Mouse (Mus musculus) megakaryocyte-erythroid progenitor cell, adult 5-6 weeks (primary cell): ENCODE data around the gene Krtap5-4. TPM values are rescaled to one million over a fixed set of nuclear protein-coding genes. Genes with fewer than 3 reads are reported as not detected.

Experiments used
- total RNA-seq, 2 experiments: library from RNA; stranded (forward) in 1 of 2; stranded (reverse) in 1 of 2; fragments of 200-1000, 215-1000 nt in 1 of 2; fragments of >200 nt in 1 of 2; fragmentation: Nextera tagmentation in 1 of 2; gene quantifications; 2 replicates each; pipeline ENCODE4 v1.2.3; 2014 to 2017

The Krtap5-4 gene
- total RNA-seq, 2 experiments from 2014 or later = not detected

Other genes with a start within 250 kb of the Krtap5-4 start
- gene Mob2, start 242.5 kb upstream of the Krtap5-4 start, total RNA-seq (2014; fragmentation: Nextera tagmentation) = 39.5 and 41.5 TPM in 2 replicates
- gene Mob2, start 242.5 kb upstream of the Krtap5-4 start, total RNA-seq (2017) = 36.2 and 37.3 TPM in 2 replicates
- gene Dusp8, start 207.7 kb upstream of the Krtap5-4 start, total RNA-seq (2014; fragmentation: Nextera tagmentation) = 0.25 TPM in 1 of 2 replicates, not detected in the other
- 0.04 and 1.1 TPM in 2 replicates for gene Dusp8, start 207.7 kb upstream of the Krtap5-4 start, total RNA-seq (2017)
- not detected in 2 replicates for gene Gm45618, start 182.8 kb upstream of the Krtap5-4 start, total RNA-seq (2014; fragmentation: Nextera tagmentation)
- not detected in 2 replicates for gene Gm45618, start 182.8 kb upstream of the Krtap5-4 start, total RNA-seq (2017)
- gene Gm39115, start 167.5 kb upstream of the Krtap5-4 start, total RNA-seq (2014; fragmentation: Nextera tagmentation) = not detected in 2 replicates
- not detected in 2 replicates for gene Gm39115, start 167.5 kb upstream of the Krtap5-4 start, total RNA-seq (2017)
- gene Gm45337, start 158.9 kb upstream of the Krtap5-4 start, total RNA-seq (2014; fragmentation: Nextera tagmentation) = not detected in 2 replicates
- not detected in 2 replicates for gene Gm45337, start 158.9 kb upstream of the Krtap5-4 start, total RNA-seq (2017)
- not detected in 2 replicates for gene Gm29735, start 146.4 kb upstream of the Krtap5-4 start, total RNA-seq (2014; fragmentation: Nextera tagmentation)
- gene Gm29735, start 146.4 kb upstream of the Krtap5-4 start, total RNA-seq (2017) = not detected in 2 replicates
- not detected in 2 replicates for gene Gm4553, start 137.8 kb upstream of the Krtap5-4 start, total RNA-seq (2014; fragmentation: Nextera tagmentation)
- gene Gm4553, start 137.8 kb upstream of the Krtap5-4 start, total RNA-seq (2017) = not detected in 2 replicates
- not detected in 2 replicates for gene Krtap5-2, start 127.5 kb upstream of the Krtap5-4 start, total RNA-seq (2014; fragmentation: Nextera tagmentation)
- not detected in 2 replicates for gene Krtap5-2, start 127.5 kb upstream of the Krtap5-4 start, total RNA-seq (2017)
- not detected in 2 replicates for gene Gm10153, start 113.2 kb upstream of the Krtap5-4 start, total RNA-seq (2014; fragmentation: Nextera tagmentation)
- gene Gm10153, start 113.2 kb upstream of the Krtap5-4 start, total RNA-seq (2017) = not detected in 2 replicates
- not detected in 2 replicates for gene Krtap5-3, start 102.2 kb upstream of the Krtap5-4 start, total RNA-seq (2014; fragmentation: Nextera tagmentation)
- gene Krtap5-3, start 102.2 kb upstream of the Krtap5-4 start, total RNA-seq (2017) = not detected in 2 replicates
- not detected in 2 replicates for gene Gm7579, start 91.7 kb upstream of the Krtap5-4 start, total RNA-seq (2014; fragmentation: Nextera tagmentation)
- gene Gm7579, start 91.7 kb upstream of the Krtap5-4 start, total RNA-seq (2017) = not detected in 2 replicates
- not detected in 2 replicates for gene Krtap5-5, start 73.6 kb upstream of the Krtap5-4 start, total RNA-seq (2014; fragmentation: Nextera tagmentation)
- gene Krtap5-5, start 73.6 kb upstream of the Krtap5-4 start, total RNA-seq (2017) = not detected in 2 replicates
- gene Gm40460, start 62.5 kb upstream of the Krtap5-4 start, total RNA-seq (2014; fragmentation: Nextera tagmentation) = not detected in 2 replicates
- not detected in 2 replicates for gene Gm40460, start 62.5 kb upstream of the Krtap5-4 start, total RNA-seq (2017)
- gene Gm2431, start 45.2 kb upstream of the Krtap5-4 start, total RNA-seq (2014; fragmentation: Nextera tagmentation) = not detected in 2 replicates
- not detected in 2 replicates for gene Gm2431, start 45.2 kb upstream of the Krtap5-4 start, total RNA-seq (2017)
- not detected in 2 replicates for gene Gm4559, start 29.2 kb upstream of the Krtap5-4 start, total RNA-seq (2014; fragmentation: Nextera tagmentation)
- not detected in 2 replicates for gene Gm4559, start 29.2 kb upstream of the Krtap5-4 start, total RNA-seq (2017)
- not detected in 2 replicates for gene Krtap5-1, start 6.4 kb upstream of the Krtap5-4 start, total RNA-seq (2014; fragmentation: Nextera tagmentation)
- gene Krtap5-1, start 6.4 kb upstream of the Krtap5-4 start, total RNA-seq (2017) = not detected in 2 replicates
- 2.3 TPM in 1 of 2 replicates, not detected in the other for gene Ifitm10, start 70.2 kb downstream of the Krtap5-4 start, total RNA-seq (2014; fragmentation: Nextera tagmentation)
- gene Ifitm10, start 70.2 kb downstream of the Krtap5-4 start, total RNA-seq (2017) = not detected in 2 replicates
- not detected in 2 replicates for gene Gm49369, start 79.1 kb downstream of the Krtap5-4 start, total RNA-seq (2014; fragmentation: Nextera tagmentation)
- gene Gm49369, start 79.1 kb downstream of the Krtap5-4 start, total RNA-seq (2017) = 32.8 TPM in 1 of 2 replicates, not detected in the other
- gene Ctsd, start 84.5 kb downstream of the Krtap5-4 start, total RNA-seq (2014; fragmentation: Nextera tagmentation) = 129 and 174 TPM in 2 replicates
- gene Ctsd, start 84.5 kb downstream of the Krtap5-4 start, total RNA-seq (2017) = 136 and 174 TPM in 2 replicates
- 2.0 TPM in 1 of 2 replicates, not detected in the other for gene Syt8, start 131.3 kb downstream of the Krtap5-4 start, total RNA-seq (2014; fragmentation: Nextera tagmentation)
- not detected in 2 replicates for gene Syt8, start 131.3 kb downstream of the Krtap5-4 start, total RNA-seq (2017)
- not detected in 2 replicates for gene Tnni2, start 138.3 kb downstream of the Krtap5-4 start, total RNA-seq (2014; fragmentation: Nextera tagmentation)
- 0.99 and 18.9 TPM in 2 replicates for gene Tnni2, start 138.3 kb downstream of the Krtap5-4 start, total RNA-seq (2017)
- gene Lsp1, start 157.3 kb downstream of the Krtap5-4 start, total RNA-seq (2014; fragmentation: Nextera tagmentation) = 16.9 and 39.8 TPM in 2 replicates
- 12.1 and 42.5 TPM in 2 replicates for gene Lsp1, start 157.3 kb downstream of the Krtap5-4 start, total RNA-seq (2017)
- gene Tnnt3, start 195.3 kb downstream of the Krtap5-4 start, total RNA-seq (2014; fragmentation: Nextera tagmentation) = not detected in 2 replicates
- not detected in 2 replicates for gene Tnnt3, start 195.3 kb downstream of the Krtap5-4 start, total RNA-seq (2017)
- 13.0 and 13.8 TPM in 2 replicates for gene Mrpl23, start 229.1 kb downstream of the Krtap5-4 start, total RNA-seq (2014; fragmentation: Nextera tagmentation)
- gene Mrpl23, start 229.1 kb downstream of the Krtap5-4 start, total RNA-seq (2017) = 46.6 and 82.1 TPM in 2 replicates